Mouse (Mus musculus): ENCODE measurements around the gene Sipa1l3. TPM values are rescaled to one million over a fixed set of nuclear protein-coding genes. Genes with fewer than 3 reads are reported as not detected.

Gene Sipa1l3
- 45.1 to 52.9 TPM (median 48.8 TPM) in 4 replicates for total RNA-seq (2023)

GRCm38 (mm10) chr7:29518421-29519210 lies at the start of gene Sipa1l3:
TSS of gene Sipa1l3 (minus strand) at chr7:29518641.

GRCm38 (mm10) chr7:29303738-29304462 lies 214.5 kb downstream of the Sipa1l3 start, which contains the start of gene Dpf1:
TSS of gene Dpf1 (plus strand) at chr7:29303951.

GRCm38 (mm10) chr7:29288942-29289638 lies 229.4 kb downstream of the Sipa1l3 start, which contains the start of gene Ppp1r14a:
TSS of gene Ppp1r14a (plus strand) at chr7:29289308.

GRCm38 (mm10) chr7:29281201-29282073 lies 237.0 kb downstream of the Sipa1l3 start, which contains the start of gene Spint2:
TSS of gene Spint2 (minus strand) at chr7:29281912.

Other genes with a start within 250 kb of the Sipa1l3 start
- 34.2 to 44.3 TPM (median 35.8 TPM) in 4 replicates for gene Spint2, start 236.7 kb downstream of the Sipa1l3 start, total RNA-seq (2023)
- gene Ppp1r14a, start 229.3 kb downstream of the Sipa1l3 start, total RNA-seq (2023): not detected in 4 replicates
- gene Dpf1, start 214.7 kb downstream of the Sipa1l3 start, total RNA-seq (2023): 0.61 to 1.1 TPM (median 0.81 TPM) in 4 replicates
- 0.39 TPM in 1 of 4 replicates, not detected in the others for gene Catsperg2, start 208.4 kb upstream of the Sipa1l3 start, total RNA-seq (2023)
- 16.7 to 19.0 TPM (median 18.4 TPM) in 4 replicates for gene Zfp84, start 249.9 kb upstream of the Sipa1l3 start, total RNA-seq (2023)

All from B cell, adult 62 days (primary cell).